Mouse (Mus musculus): Measurements from ENCODE around the gene Polr1d.

Polr1d gene

DNA sequence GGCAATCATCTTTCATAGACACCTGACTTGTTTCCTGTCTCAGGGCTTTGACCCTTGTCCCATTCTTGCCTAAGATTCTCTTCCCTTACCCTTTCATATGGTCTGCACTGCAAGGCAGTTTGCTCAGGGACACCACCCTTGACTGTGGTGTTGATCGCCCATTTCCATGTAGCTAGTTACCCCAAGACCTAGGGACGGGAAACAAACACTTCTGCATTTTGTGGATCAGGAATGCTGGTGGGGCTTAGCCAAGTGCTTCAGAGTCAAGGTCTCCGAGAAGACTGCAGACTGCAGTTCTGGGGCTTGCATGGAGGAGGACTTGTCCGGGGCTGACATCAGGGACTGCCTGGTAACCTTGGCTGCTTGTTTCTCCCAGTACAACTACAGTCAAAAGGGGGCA is 10.0 kb downstream of the Polr1d start:
- no peak for DNase-seq (ENCODE audit: low spot score)

DNA sequence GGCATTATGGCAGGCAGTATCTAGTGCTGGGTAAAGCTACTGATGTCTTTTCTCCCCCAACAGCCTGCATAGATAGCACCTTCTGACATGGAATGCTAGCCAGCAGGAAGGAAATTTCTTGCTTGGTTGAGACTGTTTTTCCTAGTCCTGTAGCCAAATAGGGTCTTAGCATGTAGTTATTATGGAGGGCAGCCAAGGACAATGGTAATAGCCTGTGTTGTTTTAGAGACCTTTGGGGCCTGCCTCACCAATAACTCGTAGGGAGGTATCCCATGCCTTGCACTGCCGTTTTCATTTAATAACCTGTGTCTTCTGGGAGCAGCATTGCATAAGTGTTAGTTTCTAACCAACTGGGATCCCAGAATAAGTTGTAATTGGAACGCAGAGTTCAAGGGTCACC is 13.0 kb downstream of the Polr1d start:
- no peak for DNase-seq (ENCODE audit: low spot score)

- no peak for DNase-seq (ENCODE audit: low spot score)
Observed at GRCm38 (mm10) chr5:147090256-147090963, 13.6 kb downstream of the Polr1d start.

GRCm38 (mm10) chr5:147092448-147092847 is 15.6 kb downstream of the Polr1d start:
- DNase-seq (ENCODE audit: low spot score), result no peak

DNA sequence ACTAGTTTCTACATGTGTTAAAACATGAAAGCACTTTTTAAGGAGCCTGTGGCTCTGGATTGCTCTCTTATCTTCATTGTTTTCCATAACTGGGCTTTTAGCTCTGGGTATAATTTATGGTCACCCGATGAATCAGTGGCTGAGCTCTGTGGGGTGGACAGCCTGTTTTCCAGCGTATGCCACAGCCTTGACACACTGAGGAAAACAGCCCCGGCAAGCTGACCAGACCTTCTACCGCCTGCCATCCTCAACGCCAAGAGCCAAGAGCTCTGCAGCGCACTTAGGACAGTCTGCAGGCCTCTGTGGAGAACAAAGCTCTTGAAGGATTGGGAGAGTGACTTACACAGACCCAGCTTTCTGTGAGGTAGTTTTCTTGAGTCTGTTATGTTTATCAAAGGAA is 17.4 kb downstream of the Polr1d start:
- DNase-seq (ENCODE audit: low spot score), result peak; percentile 81

GRCm38 (mm10) chr5:147096586-147096985 is 19.7 kb downstream of the Polr1d start:
- no peak for DNase-seq (ENCODE audit: low spot score)

DNA sequence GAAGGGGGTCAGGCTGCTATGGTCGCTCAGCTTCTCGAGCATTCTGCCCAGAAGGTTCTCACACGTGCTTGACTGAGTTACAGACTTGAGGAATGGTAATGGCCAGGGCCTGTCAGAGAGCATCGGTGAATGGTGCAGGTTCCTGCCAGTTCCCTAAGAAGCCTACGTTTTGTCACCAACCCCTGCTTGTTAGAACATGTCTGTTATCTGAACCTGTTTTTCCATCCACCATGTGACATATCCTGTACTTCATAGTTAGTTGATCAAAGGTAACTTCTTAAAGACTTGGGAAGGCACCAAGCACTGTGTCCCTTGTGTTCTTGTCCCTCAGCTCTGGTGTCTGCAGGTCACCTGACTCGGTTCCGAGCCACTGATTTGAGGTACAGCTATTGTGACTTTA is 21.8 kb downstream of the Polr1d start:
- no peak for DNase-seq (ENCODE audit: low spot score)

DNA sequence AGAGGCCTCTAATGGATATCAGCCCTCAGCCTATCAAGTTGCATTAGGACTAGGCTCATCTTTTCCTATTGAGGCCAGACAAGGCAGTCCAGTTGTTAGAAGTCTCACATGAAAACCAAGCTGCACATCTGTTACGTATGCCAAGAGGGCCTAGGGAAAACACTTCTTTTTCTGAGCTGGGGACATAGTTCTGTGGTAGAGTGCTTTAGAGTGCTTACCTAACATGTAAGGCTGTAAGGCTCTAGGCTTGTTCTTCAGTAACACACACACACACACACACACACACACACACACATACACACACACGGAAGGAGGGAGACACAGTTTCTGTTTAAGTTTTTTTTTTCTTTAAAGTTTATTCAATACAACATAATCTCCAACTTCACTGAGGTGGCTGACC is 23.3 kb downstream of the Polr1d start:
- no peak for DNase-seq (ENCODE audit: low spot score)

DNA sequence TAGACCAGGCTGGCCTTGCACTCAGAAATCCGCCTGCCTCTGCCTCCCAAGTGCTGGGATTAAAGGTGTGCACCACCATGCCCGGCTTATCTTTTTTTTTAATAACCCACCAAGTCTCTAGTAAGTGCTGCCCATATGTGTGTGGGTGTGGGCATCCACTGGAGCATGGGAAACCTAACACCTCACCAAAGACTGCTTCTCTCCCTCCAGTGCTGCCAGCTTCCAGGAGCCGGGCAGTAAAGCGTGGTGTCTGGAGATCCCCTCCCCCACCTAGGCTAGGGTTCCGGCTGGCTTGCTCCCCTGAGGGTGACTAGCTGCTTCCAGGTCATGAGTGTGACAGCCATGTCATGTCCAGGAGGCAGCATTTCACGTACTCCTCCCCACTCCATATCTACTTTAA is 25.4 kb downstream of the Polr1d start:
- DNase-seq (ENCODE audit: low spot score), result no peak

GRCm38 (mm10) chr5:147107276-147107675 is 30.4 kb downstream of the Polr1d start:
- DNase-seq (ENCODE audit: low spot score), result no peak

- peak; percentile 66 for DNase-seq (ENCODE audit: low spot score)
Observed at GRCm38 (mm10) chr5:147108861-147109591, 32.2 kb downstream of the Polr1d start.

GRCm38 (mm10) chr5:147114738-147115137 is 37.9 kb downstream of the Polr1d start:
- DNase-seq (ENCODE audit: low spot score), result no peak

DNA sequence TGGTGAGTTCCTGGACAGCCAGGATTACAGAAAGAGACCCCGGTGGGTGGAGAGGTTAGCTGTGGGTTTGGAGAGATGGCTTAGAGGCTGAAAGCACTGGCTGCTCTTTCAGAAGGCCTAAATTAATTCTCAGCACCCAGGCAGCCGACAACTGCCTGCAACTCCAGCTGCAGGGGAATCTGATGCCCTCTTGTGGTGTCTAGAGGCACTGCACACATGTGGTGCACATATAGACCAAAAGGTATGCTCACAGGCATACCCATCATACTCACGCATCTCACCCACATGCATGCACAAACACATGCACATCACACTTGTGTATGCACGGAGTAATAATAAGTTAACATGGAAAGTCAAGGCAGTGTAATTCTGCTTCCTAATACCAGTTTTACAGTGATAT is 38.8 kb downstream of the Polr1d start:
- DNase-seq (ENCODE audit: low spot score), result no peak

DNA sequence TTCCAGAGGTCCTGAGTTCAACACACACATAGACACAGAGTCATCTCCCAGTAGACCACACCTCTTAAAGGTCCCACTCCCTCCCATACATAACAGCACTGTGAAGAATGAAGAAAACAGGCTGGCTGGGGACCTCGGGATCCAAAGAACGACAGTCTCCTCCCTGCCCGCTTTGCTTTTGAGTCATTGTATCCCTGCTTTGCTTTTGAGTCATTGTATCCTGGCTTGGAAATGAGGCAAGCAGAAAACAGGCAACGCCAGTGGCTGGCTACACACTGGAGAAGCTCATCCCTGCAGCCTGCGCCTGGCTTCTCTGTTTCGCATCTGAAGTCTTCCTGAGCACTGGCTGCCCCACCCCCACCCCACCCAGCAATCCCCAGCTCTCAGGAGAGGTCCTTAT is 40.2 kb downstream of the Polr1d start:
- DNase-seq (ENCODE audit: low spot score), result no peak

GRCm38 (mm10) chr5:147121146-147121545 is 44.3 kb downstream of the Polr1d start:
- DNase-seq (ENCODE audit: low spot score), result no peak

DNA sequence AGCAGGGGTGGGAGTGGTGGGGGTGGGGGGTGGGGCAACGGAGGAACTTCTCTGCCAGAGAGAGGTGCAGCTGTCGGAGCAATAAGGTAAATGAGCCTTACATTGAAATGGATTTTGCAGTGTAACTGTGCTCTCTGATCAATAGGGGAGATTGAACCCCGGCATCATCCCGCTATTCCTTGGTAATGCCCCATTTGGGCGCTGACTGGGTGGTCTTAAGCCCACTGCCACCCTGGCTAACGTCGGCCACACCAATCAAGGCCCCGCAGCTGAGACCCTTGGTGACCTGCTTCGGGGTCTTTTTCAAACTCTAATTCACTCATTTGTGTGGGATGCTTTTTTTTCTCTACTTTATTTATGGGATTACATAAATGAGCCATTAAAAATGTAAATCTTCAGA is 47.9 kb downstream of the Polr1d start:
- DNase-seq (ENCODE audit: low spot score), result no peak

- no peak for DNase-seq (ENCODE audit: low spot score)
Observed at GRCm38 (mm10) chr5:147125542-147126185, 48.8 kb downstream of the Polr1d start.

GRCm38 (mm10) chr5:147127860-147128259 is 51.0 kb downstream of the Polr1d start:
- DNase-seq (ENCODE audit: low spot score), result no peak

- DNase-seq (ENCODE audit: low spot score), result no peak
Observed at GRCm38 (mm10) chr5:147129484-147129883, 52.6 kb downstream of the Polr1d start.

GRCm38 (mm10) chr5:147131912-147132311 is 55.1 kb downstream of the Polr1d start:
- DNase-seq (ENCODE audit: low spot score), result no peak

- DNase-seq (ENCODE audit: low spot score), result no peak
Observed at GRCm38 (mm10) chr5:147133662-147134061, 56.8 kb downstream of the Polr1d start.

DNA sequence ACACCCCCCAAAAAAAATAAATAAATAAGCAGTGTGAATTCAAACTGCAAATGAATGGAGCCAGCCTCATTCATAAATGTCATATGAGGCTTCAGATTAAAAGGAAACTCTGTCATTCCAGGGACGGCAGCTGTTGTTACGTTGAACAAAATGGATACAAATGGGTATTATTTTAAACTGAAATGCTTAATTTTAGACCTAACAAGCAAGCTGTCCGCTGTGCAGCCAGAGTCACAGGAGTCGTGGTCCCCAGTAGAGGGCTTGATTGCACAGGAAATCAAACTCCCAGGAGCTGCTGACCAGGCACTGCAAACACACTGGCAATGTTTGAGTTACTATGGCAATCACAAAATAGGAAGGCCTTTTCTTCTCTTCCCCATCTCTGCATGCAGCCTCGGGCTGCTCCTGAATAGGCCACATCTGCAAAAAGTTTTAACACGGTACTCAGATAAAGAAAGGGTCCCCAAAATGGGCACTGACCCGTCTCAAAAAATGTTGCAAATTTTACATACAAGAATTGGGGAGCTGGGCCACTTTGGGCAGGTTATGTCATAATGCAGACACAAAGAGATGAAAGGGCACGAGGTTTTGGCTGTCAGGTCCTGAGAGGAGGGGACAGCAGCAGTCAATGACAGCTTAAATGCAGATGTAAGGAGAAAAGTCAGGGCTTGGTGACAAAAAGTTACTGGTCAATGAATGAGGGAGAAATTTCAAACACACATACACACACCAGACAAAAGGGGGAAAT is 57.7 kb downstream of the Polr1d start:
- DNase-seq (ENCODE audit: low spot score), result no peak

DNA sequence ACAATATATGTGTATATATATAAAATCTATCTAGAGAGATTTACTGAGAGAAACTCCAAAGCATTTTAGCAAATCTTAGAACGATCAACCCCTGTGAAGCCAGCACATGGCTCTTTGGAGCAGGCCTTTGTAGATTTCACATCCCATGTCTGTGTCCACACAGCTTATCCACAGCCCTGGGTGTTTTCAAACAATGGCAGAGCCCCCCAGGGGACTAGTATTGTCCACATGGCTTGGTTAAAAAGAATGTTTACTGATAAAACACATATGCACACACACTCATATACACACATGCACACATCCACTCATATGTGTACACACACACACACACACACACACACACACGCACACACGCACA is 58.2 kb downstream of the Polr1d start:
- no peak for DNase-seq (ENCODE audit: low spot score)

Measured in ovary, adult 18-20 months (tissue).